8 mouse cellular contexts compared by ENCODE assay signal in the genomic region with DNA sequence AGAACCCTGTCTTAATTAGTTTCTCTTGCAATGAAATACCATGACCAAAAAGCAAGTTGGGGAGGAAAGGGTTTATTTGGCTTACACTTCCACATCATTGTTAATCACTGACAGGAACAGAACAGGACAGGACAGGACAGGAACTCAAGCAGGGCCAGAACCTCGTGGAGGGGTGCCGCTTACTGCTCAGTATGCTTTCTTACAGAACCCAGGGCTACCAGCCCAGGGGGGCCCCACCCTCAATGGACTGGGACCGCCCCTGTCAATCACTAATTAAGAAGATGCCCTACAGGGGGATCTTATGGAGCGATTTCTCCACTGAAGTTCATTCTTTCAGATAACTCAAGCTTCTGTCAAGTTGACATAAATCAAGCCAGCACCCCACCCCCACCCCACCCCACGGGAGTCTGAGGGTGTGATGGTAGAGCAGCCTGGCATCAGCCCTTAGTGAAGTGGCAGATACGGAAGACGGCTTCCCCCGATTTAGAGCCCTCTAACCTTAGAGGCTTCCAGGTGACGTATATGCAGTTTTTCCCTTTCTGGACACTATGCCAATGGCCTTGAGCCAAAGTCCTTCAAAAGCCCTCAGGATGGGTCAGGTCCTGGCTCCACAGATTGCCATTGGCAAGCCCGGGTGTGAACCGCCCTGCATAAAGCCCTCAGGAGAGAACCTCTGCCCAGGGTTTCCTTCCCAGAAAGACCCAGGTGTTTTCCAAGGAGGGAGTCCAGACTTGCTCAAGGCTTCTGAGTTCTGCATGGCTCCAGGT. TPM values are rescaled to one million over a fixed set of nuclear protein-coding genes. Genes with fewer than 3 reads are reported as not detected.
DNase-seq lines count a peak whose midpoint lies in the region; ATAC-seq lines count a peak whose summit lies in the region.

No protein-coding gene starts in this region.

- ATAC-seq in heart, embryonic 16.5 days (replicated peaks; ENCODE audit: extremely low read depth, insufficient read depth, low FRiP score): no peak
- 0 out of 2 replicates have a peak, but pooled peaks have one; percentile 0 for ATAC-seq in midbrain, embryonic 11.5 days (ENCODE audit: low FRiP score)
- ATAC-seq in frontal cortex, adult (ENCODE audit: low TSS enrichment): no peak

- H3K4me3 ChIP-seq in heart, embryonic 16.5 days (ENCODE audit: low read length): peak overlapping the region; percentile 73
- peak overlapping the region; percentile 51; the same call in 1 of the 2 replicates for H3K4me3 ChIP-seq in midbrain, embryonic 11.5 days (ENCODE audit: low read depth, low read length)

- 17% methylated on average over 11 of the region's 11 CpGs for WGBS in heart, embryonic 16.5 days
- 17% methylated on average over 11 of the region's 11 CpGs for WGBS in midbrain, embryonic 11.5 days

- peak overlapping the region; percentile 81 for H3K4me2 ChIP-seq in heart, embryonic 16.5 days (ENCODE audit: low read depth, low read length)
- peak overlapping the region; percentile 77 for H3K4me2 ChIP-seq in midbrain, embryonic 11.5 days

- H3K36me3 ChIP-seq in heart, embryonic 16.5 days (ENCODE audit: control insufficient read depth, insufficient read depth): no peaks in the 10 kb centered on the region
- H3K36me3 ChIP-seq in midbrain, embryonic 11.5 days (ENCODE audit: control insufficient read depth, insufficient read depth, low read length): 0 out of 2 replicates have a peak, but pooled peaks cover 3% of the 10 kb centered on the region

- H3K4me1 ChIP-seq in heart, embryonic 16.5 days (ENCODE audit: control insufficient read depth, insufficient read depth, low read length): peaks cover 44% of the 10 kb centered on the region
- peaks cover 33% of the 10 kb centered on the region for H3K4me1 ChIP-seq in midbrain, embryonic 11.5 days (ENCODE audit: control insufficient read depth, insufficient read depth, low read length)

- H3K27me3 ChIP-seq in heart, embryonic 16.5 days (ENCODE audit: control insufficient read depth, insufficient read depth, low read length): no peaks in the 10 kb centered on the region
- H3K27me3 ChIP-seq in midbrain, embryonic 11.5 days (ENCODE audit: control insufficient read depth, insufficient read depth, low read length): no peaks in the 10 kb centered on the region

- H3K9ac ChIP-seq in heart, embryonic 16.5 days (ENCODE audit: low read length): peak overlapping the region; percentile 89
- peak overlapping the region; percentile 99 for H3K9ac ChIP-seq in midbrain, embryonic 11.5 days (ENCODE audit: low read length)

- peak overlapping the region; percentile 97 for H3K27ac ChIP-seq in heart, embryonic 16.5 days (ENCODE audit: low read length)
- peak overlapping the region; percentile 100; the same call in 1 of the 2 replicates for H3K27ac ChIP-seq in midbrain, embryonic 11.5 days (ENCODE audit: low read depth, low read length)

- H3K9me3 ChIP-seq in heart, embryonic 16.5 days (replicated peaks; ENCODE audit: control insufficient read depth, low read length): no peaks in the 10 kb centered on the region
- no peaks in the 10 kb centered on the region for H3K9me3 ChIP-seq in midbrain, embryonic 11.5 days (ENCODE audit: control insufficient read depth, low read length)

- DNase-seq in adrenal gland, adult 2 months: peak; percentile 71
- DNase-seq in adrenal gland, postnatal 4 days (ENCODE audit: low spot score in 2 of 2): no peak
- DNase-seq in kidney, postnatal 25 days: peak; percentile 62 to 83
- no peak for DNase-seq in midbrain, embryonic 11.5 days (ENCODE audit: low spot score, missing footprints)
- no peak for DNase-seq in ovary, postnatal 14 days (ENCODE audit: low spot score)
- no peak for DNase-seq in cerebellum, postnatal 25 days

RNA-seq across cellular contexts. Expression of gene Plxnb1, which starts 1.2 kb away (rescaled TPM):
- total RNA-seq in adrenal gland, adult 2 months (2021): 10 to 100 TPM; 75.7 to 82.0 TPM
- polyA plus RNA-seq in adrenal gland, adult 2 months (2012; rRNA removed): 89.9 and 110 TPM in 2 replicates
- 100 to 1,000 TPM; 152 to 161 TPM for total RNA-seq in adrenal gland, postnatal 4 days (2021)
- polyA plus RNA-seq in heart, embryonic 16.5 days (2015; fragmentation: Nextera tagmentation; extraction: Ambion mirVana): 7.8 and 8.8 TPM in 2 replicates
- polyA plus RNA-seq in midbrain, embryonic 11.5 days (2014; fragmentation: Nextera tagmentation; extraction: Ambion mirVana): 17.1 and 17.7 TPM in 2 replicates

RNA-seq across cellular contexts. Expression of gene Tma7, which starts 11.6 kb away (rescaled TPM):
- total RNA-seq in adrenal gland, adult 2 months (2021): 100 to 1,000 TPM; 393 to 485 TPM
- polyA plus RNA-seq in adrenal gland, adult 2 months (2012; rRNA removed): 6.9 and 9.6 TPM in 2 replicates
- total RNA-seq in adrenal gland, postnatal 4 days (2021): 100 to 1,000 TPM; 375 to 399 TPM
- polyA plus RNA-seq in heart, embryonic 16.5 days (2015; fragmentation: Nextera tagmentation; extraction: Ambion mirVana): 414 and 431 TPM in 2 replicates
- 819 and 852 TPM in 2 replicates for polyA plus RNA-seq in midbrain, embryonic 11.5 days (2014; fragmentation: Nextera tagmentation; extraction: Ambion mirVana)

RNA-seq across cellular contexts. Expression of gene Ccdc51, which starts 11.7 kb away (rescaled TPM):
- total RNA-seq in adrenal gland, adult 2 months (2021): 10 to 100 TPM in 1 of 2 experiments, 1 to 10 TPM in 1; 9.2 to 18.9 TPM
- polyA plus RNA-seq in adrenal gland, adult 2 months (2012; rRNA removed): 11.4 and 12.6 TPM in 2 replicates
- 10 to 100 TPM; 17.3 to 18.5 TPM for total RNA-seq in adrenal gland, postnatal 4 days (2021)
- 14.7 and 15.9 TPM in 2 replicates for polyA plus RNA-seq in heart, embryonic 16.5 days (2015; fragmentation: Nextera tagmentation; extraction: Ambion mirVana)
- polyA plus RNA-seq in midbrain, embryonic 11.5 days (2014; fragmentation: Nextera tagmentation; extraction: Ambion mirVana): 11.4 and 14.2 TPM in 2 replicates

RNA-seq across cellular contexts. Expression of gene Atrip, which starts 20.0 kb away (rescaled TPM):
- total RNA-seq in adrenal gland, adult 2 months (2021): 10 to 100 TPM; 12.5 to 17.5 TPM
- 22.3 and 25.3 TPM in 2 replicates for polyA plus RNA-seq in adrenal gland, adult 2 months (2012; rRNA removed)
- 10 to 100 TPM; 20.7 to 21.3 TPM for total RNA-seq in adrenal gland, postnatal 4 days (2021)
- polyA plus RNA-seq in heart, embryonic 16.5 days (2015; fragmentation: Nextera tagmentation; extraction: Ambion mirVana): 15.6 and 17.3 TPM in 2 replicates
- polyA plus RNA-seq in midbrain, embryonic 11.5 days (2014; fragmentation: Nextera tagmentation; extraction: Ambion mirVana): 21.7 and 25.0 TPM in 2 replicates

RNA-seq across cellular contexts. Expression of gene Trex1, which starts 34.4 kb away (rescaled TPM):
- 10 to 100 TPM; 19.5 to 28.2 TPM for total RNA-seq in adrenal gland, adult 2 months (2021)
- 129 and 130 TPM in 2 replicates for polyA plus RNA-seq in adrenal gland, adult 2 months (2012; rRNA removed)
- total RNA-seq in adrenal gland, postnatal 4 days (2021): 10 to 100 TPM; 21.6 to 23.6 TPM
- 12.5 and 14.5 TPM in 2 replicates for polyA plus RNA-seq in heart, embryonic 16.5 days (2015; fragmentation: Nextera tagmentation; extraction: Ambion mirVana)
- polyA plus RNA-seq in midbrain, embryonic 11.5 days (2014; fragmentation: Nextera tagmentation; extraction: Ambion mirVana): 7.1 and 7.3 TPM in 2 replicates

Comparison
In these comparisons a context has a peak if more than half of its experiments do, and no peak if none do; other contexts are left out.
1. DNase-seq: peak in adrenal gland, adult 2 months (single experiment) and kidney, postnatal 25 days (2 of 2); none in adrenal gland, postnatal 4 days (0 of 2), midbrain, embryonic 11.5 days (single experiment), ovary, postnatal 14 days (single experiment) and cerebellum, postnatal 25 days (0 of 2).
2. RNA of gene Tma7, which starts 11.6 kb away (polyA plus RNA-seq): 819 to 852 TPM in midbrain, embryonic 11.5 days and 414 to 431 TPM in heart, embryonic 16.5 days; 6.9 to 9.6 TPM in adrenal gland, adult 2 months; every median in the first group is over 10 times any median in the second.